Mouse (Mus musculus) kidney, postnatal 0 days (tissue): ENCODE data around the gene Rbfox2. TPM values are rescaled to one million over a fixed set of nuclear protein-coding genes. Genes with fewer than 3 reads are reported as not detected.

Experiments used
- ATAC-seq: fragments of 200-750 bp; cut with Nextera tagmentation; replicated peaks from 2 replicates; pipeline ENCODE4 v1.8.0; 2017; ENCODE audit warnings: low read depth, moderate number of reproducible peaks, moderate TSS enrichment, moderate library complexity; ENCODE audit not compliant: low FRiP score
- DNase-seq: peaks from one replicate; pipeline ENCODE4 v3.0.0-alpha.2; 2016; ENCODE audit warnings: low spot score
- H3K27ac ChIP-seq: fragments of 300-500 bp; sonication (generic); 2 replicates; pipeline ENCODE4 v1.5.1; 2014; ENCODE audit warnings: mild to moderate bottlenecking
- H3K27me3 ChIP-seq: fragments of 300-500 bp; sonication (generic); 2 replicates; pipeline ENCODE4 v1.6.1; 2014; ENCODE audit warnings: low read length, mixed read lengths; ENCODE audit not compliant: insufficient read depth
- H3K36me3 ChIP-seq: fragments of 300-500 bp; sonication (generic); 2 replicates; pipeline ENCODE4 v1.6.1; 2014; ENCODE audit warnings: low read length, mixed read lengths; ENCODE audit not compliant: insufficient read depth
- H3K4me1 ChIP-seq: fragments of 300-500 bp; sonication (generic); replicated peaks from 2 replicates; pipeline ENCODE4 v1.6.1; 2014; ENCODE audit warnings: antibody characterized with exemption, low read length, mixed read lengths; ENCODE audit not compliant: insufficient read depth
- H3K4me2 ChIP-seq: fragments of 300-500 bp; sonication (generic); 2 replicates; pipeline ENCODE4 v1.6.1; 2014; ENCODE audit warnings: mild to moderate bottlenecking, low read length, moderate library complexity, mixed read lengths
- H3K4me3 ChIP-seq: fragments of 300-500 bp; sonication (generic); replicated peaks from 2 replicates; pipeline ENCODE4 v1.5.1; 2014; ENCODE audit warnings: low read depth, low read length
- H3K9ac ChIP-seq: fragments of 300-500 bp; sonication (generic); 2 replicates; pipeline ENCODE4 v1.6.1; 2014; ENCODE audit warnings: low read depth, low read length
- H3K9me3 ChIP-seq: fragments of 300-500 bp; sonication (generic); replicated peaks from 2 replicates; pipeline ENCODE4 v1.6.1; 2016; ENCODE audit warnings: low read length, inconsistent platforms, mixed read lengths
- CTCF ChIP-seq: IDR thresholded peaks from 2 replicates; pipeline ENCODE4 v1.5.1; 2016; ENCODE audit warnings: antibody characterized with exemption, low read depth, mild to moderate bottlenecking, moderate library complexity
- WGBS: fragments of 180-500 bp; shearing (Covaris S2); extraction: QIAGEN DNeasy Blood & Tissue Kit; methylation state at CpG from one replicate; pipeline ENCODE4 v1.1.7; 2014; 5-methylcytosine and 5-hydroxymethylcytosine counted together
- polyA plus RNA-seq: library from polyadenylated mRNA; unstranded; fragments of >200 nt; fragmentation: Nextera tagmentation; extraction: Ambion mirVana; gene quantifications from 2 replicates; pipeline ENCODE4 v1.2.1, GENCODE M21; 2015

Gene Rbfox2
- polyA plus RNA-seq, 1 experiment from 2014 or later: 22.7 TPM

DNA sequence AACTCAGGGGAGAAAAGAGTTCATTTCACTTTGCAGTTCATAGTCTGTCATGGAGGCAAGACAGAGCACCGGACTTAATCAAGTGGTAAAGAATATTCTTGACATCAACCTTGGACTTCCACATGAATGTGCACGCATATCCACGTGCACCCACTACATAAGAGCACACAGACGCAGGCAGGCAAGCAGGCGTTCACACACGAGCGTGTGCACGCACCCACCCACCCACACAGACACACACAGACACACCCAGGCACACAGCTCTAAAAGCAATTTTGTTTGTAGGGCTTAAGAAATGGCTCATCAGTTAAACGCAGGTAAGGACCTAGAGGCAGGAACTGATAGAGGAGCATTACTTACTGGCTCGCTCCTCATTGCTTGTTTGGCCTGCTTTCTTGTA lies 172.3 kb downstream of the Rbfox2 start:
- DNase-seq: no peak

DNA sequence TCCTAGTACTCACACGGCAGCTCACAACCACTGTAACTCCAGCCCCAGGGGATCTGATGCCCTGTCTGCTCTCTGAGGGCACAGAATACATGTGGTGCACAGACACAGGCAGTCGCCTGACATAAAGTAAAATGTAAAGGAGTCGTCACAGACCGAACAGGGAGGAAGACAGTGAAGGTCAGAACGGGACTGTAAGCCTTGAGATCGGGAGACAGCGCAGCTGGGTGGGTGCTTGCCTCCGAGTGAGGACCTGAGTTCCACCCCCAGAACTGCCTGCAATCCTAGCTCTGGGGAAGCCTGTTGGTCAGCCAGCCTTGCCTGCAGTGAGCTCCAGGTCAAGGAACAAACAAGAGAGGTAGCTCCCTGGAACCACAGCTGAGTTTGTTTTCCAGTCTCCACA lies 177.7 kb downstream of the Rbfox2 start:
- Histone ChIP-seq H3K9ac (no peak overlapping the region), H3K4me2 (no peak overlapping the region), H3K36me3 (peaks cover 27% of the 10 kb centered on the region), H3K27me3 (no peaks in the 10 kb centered on the region), H3K27ac (no peak overlapping the region), H3K4me1 (no peaks in the 10 kb centered on the region), H3K9me3 (no peaks in the 10 kb centered on the region), H3K4me3 (no peak overlapping the region)
- no peak for DNase-seq
- TF ChIP-seq CTCF: no peak
- ATAC-seq: no peak
- 81% methylated on average over 8 of the region's 8 CpGs for WGBS

More for the DNA sequence above, 172.3 kb downstream of the Rbfox2 start:
- Histone ChIP-seq H3K4me3 (no peak overlapping the region), H3K36me3 (peaks cover 21% of the 10 kb centered on the region), H3K27me3 (no peaks in the 10 kb centered on the region), H3K9ac (no peak overlapping the region), H3K9me3 (no peaks in the 10 kb centered on the region), H3K4me2 (no peak overlapping the region), H3K4me1 (0 out of 2 replicates have a peak, but pooled peaks cover 4% of the 10 kb centered on the region), H3K27ac (no peak overlapping the region)
- 97% methylated on average over 10 of the region's 10 CpGs for WGBS
- ATAC-seq: no peak
- TF ChIP-seq CTCF: no peak

DNA sequence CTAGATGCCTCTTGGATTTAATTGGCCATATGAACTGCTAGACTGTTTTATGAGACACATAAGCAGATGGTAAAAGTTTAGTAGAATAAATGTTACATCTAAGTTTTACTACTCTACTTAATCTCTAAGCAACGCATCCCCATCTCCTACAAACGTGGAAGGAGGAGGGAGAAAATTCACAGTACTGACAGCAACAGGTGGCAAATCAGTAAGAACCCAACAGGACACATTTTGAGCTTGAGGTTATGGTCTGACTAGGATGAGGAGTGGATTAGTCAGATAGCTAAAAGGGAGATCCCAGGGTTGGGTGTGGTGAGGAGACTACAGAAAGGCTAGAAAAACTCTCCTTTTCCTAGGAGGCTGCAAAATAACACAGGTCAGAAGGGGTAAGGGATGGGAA lies 179.1 kb downstream of the Rbfox2 start:
- Histone ChIP-seq H3K4me1 (no peaks in the 10 kb centered on the region), H3K27ac (no peak overlapping the region), H3K4me2 (no peak overlapping the region), H3K9ac (no peak overlapping the region), H3K9me3 (no peaks in the 10 kb centered on the region), H3K36me3 (peaks cover 27% of the 10 kb centered on the region), H3K4me3 (no peak overlapping the region), H3K27me3 (no peaks in the 10 kb centered on the region)
- ATAC-seq (no peak), DNase-seq (no peak)
- WGBS: 74% methylated on average over 2 of the region's 2 CpGs
- no peak for TF ChIP-seq CTCF

DNA sequence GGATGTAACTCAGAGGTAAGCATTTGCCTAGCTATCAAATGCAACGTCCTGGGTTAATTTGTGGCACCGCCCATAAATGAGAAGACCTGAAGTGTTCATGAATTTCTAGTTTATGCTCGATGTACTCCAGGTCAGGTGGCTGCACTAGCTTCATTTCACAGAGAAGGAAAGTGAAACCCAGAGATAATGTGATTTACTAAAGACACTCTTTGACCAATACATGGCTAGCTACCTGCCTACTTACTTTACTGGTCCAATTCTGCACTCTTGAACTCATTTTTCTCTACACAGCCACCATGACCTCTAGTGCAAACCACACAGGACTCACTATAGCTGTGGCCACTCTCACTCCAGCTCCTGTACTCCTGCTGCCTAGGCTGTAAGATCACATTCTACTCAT lies 180.1 kb downstream of the Rbfox2 start:
- ATAC-seq (no peak), DNase-seq (no peak)
- peaks cover 19% of the 10 kb centered on the region for H3K36me3 ChIP-seq
- no peak overlapping the region for H3K4me2 ChIP-seq
- no peaks in the 10 kb centered on the region for H3K4me1 ChIP-seq
- no peak for TF ChIP-seq CTCF
- no peak overlapping the region for H3K27ac ChIP-seq
- no peak overlapping the region for H3K4me3 ChIP-seq
- 86% methylated on average over 3 of the region's 3 CpGs for WGBS
- H3K27me3 ChIP-seq: no peaks in the 10 kb centered on the region
- no peak overlapping the region for H3K9ac ChIP-seq
- no peaks in the 10 kb centered on the region for H3K9me3 ChIP-seq

DNA sequence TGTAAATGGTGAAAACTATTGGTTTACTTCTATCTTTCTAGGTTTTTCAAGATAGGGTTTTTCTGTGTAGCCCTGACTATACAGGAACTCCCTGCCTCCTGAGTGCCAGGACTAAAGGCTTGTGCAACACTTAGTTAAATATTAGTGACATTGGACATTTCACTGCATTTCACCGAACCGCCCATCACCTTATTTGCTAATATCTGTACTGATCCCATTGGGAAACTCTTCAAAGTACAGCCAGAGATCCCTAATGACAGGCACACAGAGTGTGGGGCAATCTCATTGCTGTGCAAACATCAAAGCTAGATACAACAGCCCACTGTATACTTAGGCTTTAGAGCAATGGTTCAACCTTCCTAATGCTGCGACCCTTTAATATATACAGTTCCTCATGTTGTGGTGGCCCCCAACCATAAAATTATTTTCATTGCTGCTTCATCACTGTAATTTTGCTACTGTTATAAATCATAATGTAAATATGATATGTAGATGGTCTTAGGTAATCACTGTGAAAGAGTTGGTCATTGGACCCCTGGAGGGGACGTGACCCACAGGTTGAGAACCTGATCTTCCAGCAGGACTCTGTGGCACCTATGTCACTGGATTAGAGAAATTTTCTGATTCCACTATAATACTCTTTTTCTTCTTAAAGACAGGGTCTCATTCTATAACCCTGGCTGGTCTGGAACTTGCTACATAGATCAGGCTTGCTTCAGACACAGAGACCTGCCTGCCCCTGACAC lies 182.3 kb downstream of the Rbfox2 start:
- 88% methylated on average over 4 of the region's 4 CpGs for WGBS
- DNase-seq: no peak
- ATAC-seq: no peak

DNA sequence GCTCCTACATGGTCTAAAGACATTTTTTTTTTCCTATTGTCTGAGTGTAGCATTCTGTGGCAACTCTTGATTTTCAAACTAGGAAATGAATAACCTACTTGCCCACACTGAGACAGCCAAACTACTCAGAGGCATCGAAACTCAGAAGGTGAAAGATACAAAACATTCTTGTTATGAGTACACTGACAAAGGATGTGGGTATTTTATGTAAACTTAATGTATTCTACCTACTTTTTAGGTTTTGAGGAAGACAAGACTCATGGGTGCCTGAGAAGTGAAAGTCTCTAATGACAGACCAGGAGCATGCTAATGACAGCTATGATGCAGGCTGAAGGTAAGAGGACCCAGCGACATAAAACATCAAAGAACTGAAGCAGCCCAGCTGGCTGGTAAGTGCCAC lies 184.0 kb downstream of the Rbfox2 start:
- no peak overlapping the region for H3K27ac ChIP-seq
- H3K4me3 ChIP-seq: no peak overlapping the region
- no peaks in the 10 kb centered on the region for H3K9me3 ChIP-seq
- no peaks in the 10 kb centered on the region for H3K27me3 ChIP-seq
- 0 out of 2 replicates have a peak, but pooled peaks cover 3% of the 10 kb centered on the region for H3K36me3 ChIP-seq
- no peak for DNase-seq
- TF ChIP-seq CTCF: no peak
- 67% methylated on average over 2 of the region's 2 CpGs for WGBS
- ATAC-seq: no peak
- no peaks in the 10 kb centered on the region for H3K4me1 ChIP-seq
- H3K9ac ChIP-seq: no peak overlapping the region
- H3K4me2 ChIP-seq: no peak overlapping the region

More for the DNA sequence above, 182.3 kb downstream of the Rbfox2 start:
- Histone ChIP-seq H3K4me3 (no peak overlapping the region), H3K4me2 (no peak overlapping the region), H3K4me1 (no peaks in the 10 kb centered on the region), H3K27ac (no peak overlapping the region), H3K9ac (no peak overlapping the region), H3K9me3 (no peaks in the 10 kb centered on the region), H3K27me3 (no peaks in the 10 kb centered on the region), H3K36me3 (peaks cover 6% of the 10 kb centered on the region; the same call in 1 of the 2 replicates)
- TF ChIP-seq CTCF: no peak

DNA sequence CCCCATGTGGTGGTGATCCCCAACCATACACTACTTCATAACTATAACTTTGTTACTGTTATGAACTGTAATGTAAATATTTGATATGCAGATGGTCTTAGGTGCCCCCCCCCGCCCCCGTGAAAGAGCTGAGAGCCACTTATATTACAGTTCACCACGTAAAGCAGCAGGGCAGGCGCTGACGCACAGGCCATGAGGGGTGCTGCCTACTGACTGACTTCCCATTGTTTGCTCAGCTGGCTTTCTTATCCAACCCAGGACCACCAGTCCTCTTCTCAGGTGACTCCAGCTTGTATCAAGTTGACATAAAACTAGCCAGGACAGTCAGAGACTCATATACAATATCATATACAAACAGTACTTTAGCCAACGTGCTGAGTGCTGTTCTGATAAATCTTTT lies 184.6 kb downstream of the Rbfox2 start:
- no peak overlapping the region for H3K4me3 ChIP-seq
- ATAC-seq: no peak
- no peak overlapping the region for H3K27ac ChIP-seq
- no peak overlapping the region for H3K4me2 ChIP-seq
- H3K27me3 ChIP-seq: no peaks in the 10 kb centered on the region
- no peak for DNase-seq
- H3K36me3 ChIP-seq: 0 out of 2 replicates have a peak, but pooled peaks cover 3% of the 10 kb centered on the region
- H3K4me1 ChIP-seq: no peaks in the 10 kb centered on the region
- no peak for TF ChIP-seq CTCF
- WGBS: 50% methylated on average over 6 of the region's 6 CpGs
- H3K9me3 ChIP-seq: no peaks in the 10 kb centered on the region
- no peak overlapping the region for H3K9ac ChIP-seq
